11 mouse cellular contexts compared by ENCODE assay signal in the genomic region with DNA sequence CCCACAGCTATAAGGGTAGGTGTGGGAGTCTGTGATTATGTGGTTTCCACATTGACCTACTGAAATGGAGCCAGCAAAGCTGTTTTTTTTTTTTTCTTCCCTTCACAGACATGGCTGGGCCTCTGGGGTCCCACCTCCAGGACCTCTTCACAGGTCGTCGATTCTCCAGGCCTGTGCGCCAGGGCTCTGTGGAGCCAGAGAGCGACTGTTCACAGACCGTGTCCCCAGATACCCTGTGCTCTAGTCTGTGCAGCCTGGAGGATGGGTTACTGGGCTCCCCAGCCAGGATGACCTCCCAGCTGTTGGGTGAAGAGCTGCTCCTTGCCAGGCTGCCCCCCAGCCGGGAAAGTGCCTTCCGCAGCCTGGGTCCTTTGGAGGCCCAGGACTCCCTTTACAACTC. TPM values are rescaled to one million over a fixed set of nuclear protein-coding genes. Genes with fewer than 3 reads are reported as not detected.
DNase-seq lines count a peak whose midpoint lies in the region; ATAC-seq lines count a peak whose summit lies in the region.
"Had no signal": no experiment of that assay in that cellular context is flagged by ENCODE, and none has a peak within 500 bp of the region (broad histone marks: within the 10 kb centered on the region; RNA-seq: fewer than 3 reads in every experiment).

No protein-coding gene starts in this region.

- no peak overlapping the region for H3K4me3 ChIP-seq in embryonic facial prominence, embryonic 14.5 days (ENCODE audit: low read depth, low read length)
- H3K4me3 ChIP-seq in limb, embryonic 10.5 days, result 0 out of 2 replicates have a peak overlapping the region, but pooled peaks have one; percentile 24
- no peak overlapping the region for H3K4me3 ChIP-seq in stomach, embryonic 14.5 days (ENCODE audit: low read depth, low read length)
- H3K4me3 ChIP-seq: myocyte had no signal

- no peaks in the 10 kb centered on the region for H3K9me3 ChIP-seq in embryonic facial prominence, embryonic 14.5 days (ENCODE audit: control insufficient read depth, low read length)
- H3K9me3 ChIP-seq in limb, embryonic 10.5 days (replicated peaks), result no peaks in the 10 kb centered on the region
- H3K9me3 ChIP-seq in stomach, embryonic 14.5 days (ENCODE audit: control insufficient read depth, low read depth, low read length), result no peaks in the 10 kb centered on the region

- H3K4me1 ChIP-seq in embryonic facial prominence, embryonic 14.5 days (ENCODE audit: control insufficient read depth, insufficient read depth, low read length), result peaks cover 17% of the 10 kb centered on the region
- H3K4me1 ChIP-seq in limb, embryonic 10.5 days, result peaks cover 47% of the 10 kb centered on the region
- peaks cover 16% of the 10 kb centered on the region for H3K4me1 ChIP-seq in stomach, embryonic 14.5 days (ENCODE audit: control insufficient read depth, insufficient read depth, low read length)

- peak overlapping the region; percentile 72 for H3K27ac ChIP-seq in embryonic facial prominence, embryonic 14.5 days (replicated peaks; ENCODE audit: low read depth, low read length)
- H3K27ac ChIP-seq in limb, embryonic 10.5 days, result peak overlapping the region; percentile 84
- H3K27ac ChIP-seq in stomach, embryonic 14.5 days (ENCODE audit: low read length), result peak overlapping the region; percentile 63; the same call in 1 of the 2 replicates

- peak; percentile 15 to 17 for DNase-seq in layer of hippocampus, postnatal 14 days (ENCODE audit: low spot score in 2 of 2)
- DNase-seq in layer of hippocampus, adult 11-12 months (ENCODE audit: low spot score), result no peak
- DNase-seq in embryonic facial prominence, embryonic 14.5 days (ENCODE audit: low spot score), result no peak
- no peak for DNase-seq in limb, embryonic 10.5 days (ENCODE audit: low spot score)
- no peak for DNase-seq in ovary, postnatal 36 days (ENCODE audit: low spot score)
- no peak for DNase-seq in thymus, postnatal 14 days
- DNase-seq: heart, adult 18-20 months; kidney, postnatal 10 days; lung, adult 18-20 months had no signal

- H3K4me2 ChIP-seq in embryonic facial prominence, embryonic 14.5 days (ENCODE audit: low read depth, low read length), result peak overlapping the region; percentile 28; the same call in 1 of the 2 replicates
- H3K4me2 ChIP-seq in stomach, embryonic 14.5 days (replicated peaks; ENCODE audit: low read depth, low read length), result no peak overlapping the region

- 44% methylated on average over 7 of the region's 7 CpGs for WGBS in embryonic facial prominence, embryonic 14.5 days
- WGBS in limb, embryonic 10.5 days, result 53% methylated on average over 7 of the region's 7 CpGs
- WGBS in stomach, embryonic 14.5 days, result 56% methylated on average over 7 of the region's 7 CpGs

- peaks cover 41% of the 10 kb centered on the region for H3K36me3 ChIP-seq in embryonic facial prominence, embryonic 14.5 days (ENCODE audit: control insufficient read depth, insufficient read depth, low read length)
- peaks cover 30% of the 10 kb centered on the region for H3K36me3 ChIP-seq in limb, embryonic 10.5 days
- H3K36me3 ChIP-seq in stomach, embryonic 14.5 days (ENCODE audit: control insufficient read depth, insufficient read depth, low read length), result peaks cover 12% of the 10 kb centered on the region; the same call in 1 of the 2 replicates

- peak overlapping the region; percentile 52; the same call in 1 of the 2 replicates for H3K9ac ChIP-seq in embryonic facial prominence, embryonic 14.5 days (ENCODE audit: low read depth, low read length)
- H3K9ac ChIP-seq in stomach, embryonic 14.5 days (replicated peaks; ENCODE audit: low read depth, low read length), result no peak overlapping the region

- ATAC-seq in embryonic facial prominence, embryonic 14.5 days (ENCODE audit: low read depth), result no peak
- ATAC-seq in stomach, embryonic 14.5 days (ENCODE audit: insufficient number of reproducible peaks, insufficient read depth, low FRiP score, low read depth), result no peak

- no peaks in the 10 kb centered on the region for H3K27me3 ChIP-seq in embryonic facial prominence, embryonic 14.5 days (replicated peaks; ENCODE audit: control insufficient read depth, insufficient read depth, low read length)
- peaks cover 6% of the 10 kb centered on the region; the same call in 1 of the 2 replicates for H3K27me3 ChIP-seq in limb, embryonic 10.5 days (ENCODE audit: low read depth, poor library complexity, severe bottlenecking)
- no peaks in the 10 kb centered on the region for H3K27me3 ChIP-seq in stomach, embryonic 14.5 days (ENCODE audit: control insufficient read depth, insufficient read depth, low read length)

RNA-seq across cellular contexts. Expression of a gene that starts 8.3 kb away (rescaled TPM):
- total RNA-seq in layer of hippocampus, postnatal 14 days (2021), result 100 to 1,000 TPM; 432 to 446 TPM
- 10.9 and 11.2 TPM in 2 replicates for polyA plus RNA-seq in embryonic facial prominence, embryonic 14.5 days (2014; fragmentation: Nextera tagmentation; extraction: Ambion mirVana)
- 2.7 and 3.8 TPM in 2 replicates for polyA plus RNA-seq in limb, embryonic 10.5 days (2016; fragmentation: Nextera tagmentation; extraction: Ambion mirVana)
- 7.5 and 8.3 TPM in 2 replicates for polyA plus RNA-seq in stomach, embryonic 14.5 days (2014; fragmentation: Nextera tagmentation; extraction: Ambion mirVana)

RNA-seq across cellular contexts. Expression of a gene that starts 16.1 kb away (rescaled TPM):
- total RNA-seq in layer of hippocampus, postnatal 14 days (2021), result 10 to 100 TPM; 22.4 to 25.7 TPM
- 107 and 115 TPM in 2 replicates for polyA plus RNA-seq in embryonic facial prominence, embryonic 14.5 days (2014; fragmentation: Nextera tagmentation; extraction: Ambion mirVana)
- 148 and 173 TPM in 2 replicates for polyA plus RNA-seq in limb, embryonic 10.5 days (2016; fragmentation: Nextera tagmentation; extraction: Ambion mirVana)
- polyA plus RNA-seq in stomach, embryonic 14.5 days (2014; fragmentation: Nextera tagmentation; extraction: Ambion mirVana), result 105 and 113 TPM in 2 replicates

RNA-seq across cellular contexts. Expression of a gene that starts 16.2 kb away (rescaled TPM):
- 10 to 100 TPM; 49.9 to 60.4 TPM for total RNA-seq in layer of hippocampus, postnatal 14 days (2021)
- 11.9 and 13.3 TPM in 2 replicates for polyA plus RNA-seq in embryonic facial prominence, embryonic 14.5 days (2014; fragmentation: Nextera tagmentation; extraction: Ambion mirVana)
- 14.1 and 18.5 TPM in 2 replicates for polyA plus RNA-seq in limb, embryonic 10.5 days (2016; fragmentation: Nextera tagmentation; extraction: Ambion mirVana)
- polyA plus RNA-seq in stomach, embryonic 14.5 days (2014; fragmentation: Nextera tagmentation; extraction: Ambion mirVana), result 13.2 and 15.8 TPM in 2 replicates

RNA-seq across cellular contexts. Expression of a gene that starts 31.6 kb away (rescaled TPM):
- total RNA-seq in layer of hippocampus, postnatal 14 days (2021), result 10 to 100 TPM; 36.4 to 45.8 TPM
- 9.1 and 11.7 TPM in 2 replicates for polyA plus RNA-seq in embryonic facial prominence, embryonic 14.5 days (2014; fragmentation: Nextera tagmentation; extraction: Ambion mirVana)
- polyA plus RNA-seq in limb, embryonic 10.5 days (2016; fragmentation: Nextera tagmentation; extraction: Ambion mirVana), result 0.41 and 1.6 TPM in 2 replicates
- polyA plus RNA-seq in stomach, embryonic 14.5 days (2014; fragmentation: Nextera tagmentation; extraction: Ambion mirVana), result 4.5 and 5.4 TPM in 2 replicates

RNA-seq across cellular contexts. Expression of a gene that starts 33.0 kb away (rescaled TPM):
- total RNA-seq in layer of hippocampus, postnatal 14 days (2021), result 1 to 10 TPM; 5.0 to 5.9 TPM
- 0.54 and 0.89 TPM in 2 replicates for polyA plus RNA-seq in embryonic facial prominence, embryonic 14.5 days (2014; fragmentation: Nextera tagmentation; extraction: Ambion mirVana)
- polyA plus RNA-seq in limb, embryonic 10.5 days (2016; fragmentation: Nextera tagmentation; extraction: Ambion mirVana), result 0.21 and 0.54 TPM in 2 replicates
- 0.88 and 1.2 TPM in 2 replicates for polyA plus RNA-seq in stomach, embryonic 14.5 days (2014; fragmentation: Nextera tagmentation; extraction: Ambion mirVana)

Comparison
In these comparisons a context has a peak if more than half of its experiments do, and no peak if none do; other contexts are left out.
1. DNase-seq: peak in layer of hippocampus, postnatal 14 days (2 of 2); none in layer of hippocampus, adult 11-12 months (single experiment), embryonic facial prominence, embryonic 14.5 days (single experiment), limb, embryonic 10.5 days (single experiment), ovary, postnatal 36 days (single experiment) and thymus, postnatal 14 days (single experiment).
2. Peak in every context shown above with its lines, with median percentiles within 50 percentile points of each other: H3K27ac ChIP-seq.